Mouse (Mus musculus): ENCODE measurements around the gene Ccl26. TPM values are rescaled to one million over a fixed set of nuclear protein-coding genes. Genes with fewer than 3 reads are reported as not detected.

The Ccl26 gene
- total RNA-seq, 1 experiment from 2014 or later: not detected

Other genes with a start within 250 kb of the Ccl26 start
- not detected in 2 replicates for gene Fkbp6, start 213.5 kb downstream of the Ccl26 start, total RNA-seq (2017)
- gene Trim50, start 210.3 kb downstream of the Ccl26 start, total RNA-seq (2017): not detected in 2 replicates
- 16.8 and 23.2 TPM in 2 replicates for gene Nsun5, start 193.6 kb downstream of the Ccl26 start, total RNA-seq (2017)
- gene Pom121, start 169.0 kb downstream of the Ccl26 start, total RNA-seq (2017): 10.5 and 19.6 TPM in 2 replicates
- 4.2 and 8.5 TPM in 2 replicates for gene Hip1, start 18.4 kb downstream of the Ccl26 start, total RNA-seq (2017)
- not detected in 2 replicates for gene Ccl24, start 9.5 kb upstream of the Ccl26 start, total RNA-seq (2017)
- gene Rhbdd2, start 69.0 kb upstream of the Ccl26 start, total RNA-seq (2017): 12.4 and 14.0 TPM in 2 replicates
- gene Por, start 106.5 kb upstream of the Ccl26 start, total RNA-seq (2017): 55.7 and 72.0 TPM in 2 replicates
- gene Tmem120a, start 180.9 kb upstream of the Ccl26 start, total RNA-seq (2017): 8.5 and 12.4 TPM in 2 replicates
- gene Styxl1, start 214.8 kb upstream of the Ccl26 start, total RNA-seq (2017): not detected in 2 replicates
- 189 and 208 TPM in 2 replicates for gene Mdh2, start 214.9 kb upstream of the Ccl26 start, total RNA-seq (2017)
- not detected in 2 replicates for gene Srrm3, start 243.3 kb upstream of the Ccl26 start, total RNA-seq (2017)

All from common myeloid progenitor, adult 5-6 weeks (primary cell).